Comparison of ENCODE assay signal across 19 mouse cellular contexts in genomic region chr6:28583399-28583798, GRCm38 (mm10).
"Had no signal": no experiment of that assay in that cellular context is flagged by ENCODE, and none has a peak within 500 bp of the region (broad histone marks: within the 10 kb centered on the region; RNA-seq: fewer than 3 reads in every experiment).

No protein-coding gene starts in this region.

- H3K9me3 ChIP-seq: midbrain, embryonic 10.5 days; midbrain, embryonic 12.5 days; neural tube, embryonic 13.5 days; neural tube, embryonic 15.5 days had no signal

- H3K4me1 ChIP-seq: midbrain, embryonic 10.5 days had no signal

- H3K27me3 ChIP-seq: midbrain, embryonic 12.5 days; neural tube, embryonic 13.5 days; neural tube, embryonic 15.5 days had no signal

- H3K4me3 ChIP-seq: midbrain, embryonic 10.5 days; midbrain, embryonic 12.5 days; myocyte; neural tube, embryonic 13.5 days; neural tube, embryonic 15.5 days had no signal

- H3K27ac ChIP-seq: midbrain, embryonic 10.5 days; midbrain, embryonic 12.5 days; neural tube, embryonic 13.5 days; neural tube, embryonic 15.5 days had no signal

- H3K4me2 ChIP-seq: lung, embryonic 14.5 days; midbrain, embryonic 12.5 days; neural tube, embryonic 13.5 days; neural tube, embryonic 15.5 days had no signal

- H3K9ac ChIP-seq: lung, embryonic 14.5 days; midbrain, embryonic 12.5 days; neural tube, embryonic 13.5 days; neural tube, embryonic 15.5 days had no signal

- H3K36me3 ChIP-seq: midbrain, embryonic 10.5 days; midbrain, embryonic 12.5 days; neural tube, embryonic 13.5 days; neural tube, embryonic 15.5 days had no signal

- DNase-seq: lung, adult 18-20 months; lung, embryonic 14.5 days; lung, postnatal 10 days; lung, postnatal 4 days; midbrain, embryonic 14.5 days; retina, postnatal 1 day; right cerebral cortex, adult 18-20 months; right cerebral cortex, postnatal 25 days; right cerebral cortex, postnatal 4 days; spleen, adult 18-20 months; thymus, adult 2 months; thymus, postnatal 25 days; thymus, postnatal 4 days had no signal

- ATAC-seq: midbrain, embryonic 16.5 days had no signal
